8 mouse cellular contexts compared by ENCODE assay signal in genomic region chr3:88526157-88527131, GRCm38 (mm10). TPM values are rescaled to one million over a fixed set of nuclear protein-coding genes. Genes with fewer than 3 reads are reported as not detected.
DNase-seq lines count a peak whose midpoint lies in the region; ATAC-seq and TF ChIP-seq lines count a peak whose summit lies in the region.

No protein-coding gene starts in this region.

- H3K27me3 ChIP-seq in embryonic facial prominence, embryonic 11.5 days (ENCODE audit: control insufficient read depth, insufficient read depth, low read length), result no peaks in the 10 kb centered on the region
- no peaks in the 10 kb centered on the region for H3K27me3 ChIP-seq in heart, adult 2 months (ENCODE audit: control insufficient read depth, insufficient read depth, low read length)
- no peaks in the 10 kb centered on the region for H3K27me3 ChIP-seq in kidney, adult 2 months (replicated peaks; ENCODE audit: control insufficient read depth, insufficient read depth, low read length)
- H3K27me3 ChIP-seq in limb, embryonic 15.5 days, result no peaks in the 10 kb centered on the region

- H3K36me3 ChIP-seq in embryonic facial prominence, embryonic 11.5 days (replicated peaks; ENCODE audit: control insufficient read depth, insufficient read depth, low read depth, low read length), result peaks cover 3% of the 10 kb centered on the region
- H3K36me3 ChIP-seq in heart, adult 2 months (ENCODE audit: control insufficient read depth, insufficient read depth, low read length), result no peaks in the 10 kb centered on the region
- H3K36me3 ChIP-seq in kidney, adult 2 months (ENCODE audit: control insufficient read depth, insufficient read depth, low read length), result no peaks in the 10 kb centered on the region
- H3K36me3 ChIP-seq in limb, embryonic 15.5 days, result peaks cover 27% of the 10 kb centered on the region

- no peak overlapping the region for H3K9ac ChIP-seq in embryonic facial prominence, embryonic 11.5 days (replicated peaks; ENCODE audit: low read length)
- no peak overlapping the region for H3K9ac ChIP-seq in heart, adult 2 months (ENCODE audit: low read depth, low read length)
- no peak overlapping the region for H3K9ac ChIP-seq in limb, embryonic 15.5 days

- intact Hi-C loops in heart, adult 2 months (cut with DNase I), result loop anchor here (2.0 kb wide), 1 partner anchor 120 kb away; no protein-coding TSS in a partner anchor

- 31% methylated on average over 17 of the region's 17 CpGs for WGBS in embryonic facial prominence, embryonic 11.5 days
- whole genome bisulfite sequencing in heart, adult 2 months, result 35% methylated on average over 17 of the region's 17 CpGs
- 31% methylated on average over 17 of the region's 17 CpGs for WGBS in kidney, adult 2 months
- 29% methylated on average over 17 of the region's 17 CpGs for WGBS in limb, embryonic 15.5 days

- no peak overlapping the region for H3K4me3 ChIP-seq in embryonic facial prominence, embryonic 11.5 days (ENCODE audit: low read depth, low read length)
- H3K4me3 ChIP-seq in heart, adult 2 months, result no peak overlapping the region
- no peak overlapping the region for H3K4me3 ChIP-seq in kidney, adult 2 months (ENCODE audit: insufficient read depth, low read depth, low read length)
- no peak overlapping the region for H3K4me3 ChIP-seq in limb, embryonic 15.5 days

- H3K4me1 ChIP-seq in embryonic facial prominence, embryonic 11.5 days (ENCODE audit: control insufficient read depth, insufficient read depth, low read length), result peaks cover 11% of the 10 kb centered on the region
- H3K4me1 ChIP-seq in heart, adult 2 months (ENCODE audit: control insufficient read depth, insufficient read depth, low read length), result no peaks in the 10 kb centered on the region; the same call in 1 of the 2 replicates
- 0 out of 2 replicates have a peak, but pooled peaks cover 7% of the 10 kb centered on the region for H3K4me1 ChIP-seq in kidney, adult 2 months (ENCODE audit: control insufficient read depth, insufficient read depth, low read length)
- H3K4me1 ChIP-seq in limb, embryonic 15.5 days, result peaks cover 51% of the 10 kb centered on the region

- DNase-seq in layer of hippocampus, adult 11-12 months (ENCODE audit: low spot score), result peak; percentile 82
- DNase-seq in layer of hippocampus, adult 9-10 months (ENCODE audit: low spot score), result no peak
- DNase-seq in embryonic facial prominence, embryonic 11.5 days (ENCODE audit: low spot score), result peak; percentile 95
- DNase-seq in heart, adult 2 months, result peak; percentile 86
- DNase-seq in kidney, adult 2 months, result peak; percentile 92
- DNase-seq in monocyte, adult 2 months (ENCODE audit: low read depth in 1 of 2, low spot score in 2 of 2), result peak; percentile 73 to 74
- DNase-seq in spleen, postnatal 14 days (ENCODE audit: low spot score in 2 of 2), result peak; percentile 58 to 81

- no peaks in the 10 kb centered on the region for H3K9me3 ChIP-seq in embryonic facial prominence, embryonic 11.5 days (replicated peaks; ENCODE audit: control insufficient read depth, low read length)
- no peaks in the 10 kb centered on the region for H3K9me3 ChIP-seq in limb, embryonic 15.5 days

- peak; percentile 94 for TF ChIP-seq EP300 in heart, adult 2 months (IDR thresholded peaks at IDR 0.05; ENCODE audit: insufficient read depth, low read depth, low read length)

- no peak; the same call in 1 of the 2 replicates for TF ChIP-seq CTCF in heart, adult 2 months (IDR thresholded peaks at IDR 0.05)
- TF ChIP-seq CTCF in kidney, adult 2 months (conservative IDR thresholded peaks at IDR 0.05; ENCODE audit: insufficient read depth, insufficient read length, low read depth, low read length), result peak; percentile 99; the same call in 1 of the 2 replicates

- H3K4me2 ChIP-seq in embryonic facial prominence, embryonic 11.5 days (ENCODE audit: low read depth, low read length), result no peak overlapping the region
- H3K4me2 ChIP-seq in limb, embryonic 15.5 days, result 0 out of 2 replicates have a peak overlapping the region, but pooled peaks have one; percentile 17

- H3K27ac ChIP-seq in embryonic facial prominence, embryonic 11.5 days (replicated peaks; ENCODE audit: low read depth, low read length), result no peak overlapping the region
- H3K27ac ChIP-seq in heart, adult 2 months, result no peak overlapping the region
- no peak overlapping the region for H3K27ac ChIP-seq in kidney, adult 2 months (ENCODE audit: insufficient read depth, low read depth, low read length)
- H3K27ac ChIP-seq in limb, embryonic 15.5 days, result peak overlapping the region; percentile 59; the same call in 1 of the 2 replicates

- peak; percentile 54 for ATAC-seq in embryonic facial prominence, embryonic 11.5 days (replicated peaks; ENCODE audit: insufficient number of reproducible peaks, low FRiP score, low TSS enrichment, low read depth)
- ATAC-seq in limb, embryonic 15.5 days (ENCODE audit: insufficient number of reproducible peaks, low FRiP score, low TSS enrichment, low read depth), result peak; percentile 71; the same call in 1 of the 2 replicates

- no peaks in the 10 kb centered on the region for H3K79me2 ChIP-seq in heart, adult 2 months (replicated peaks; ENCODE audit: control insufficient read depth, insufficient read depth, low read length)

- TF ChIP-seq POLR2A in heart, adult 2 months (IDR thresholded peaks at IDR 0.05; ENCODE audit: insufficient read depth, low read depth, low read length), result 0 out of 2 replicates have a peak, but pooled peaks have one; percentile 11
- no peak for TF ChIP-seq POLR2A in kidney, adult 2 months (IDR thresholded peaks at IDR 0.05; ENCODE audit: low read depth, low read length)

RNA-seq across cellular contexts. Expression of gene Mex3a, which starts 5.8 kb away (rescaled TPM):
- 40.1 and 41.0 TPM in 2 replicates for polyA plus RNA-seq in embryonic facial prominence, embryonic 11.5 days (2014; fragmentation: Nextera tagmentation; extraction: Ambion mirVana)
- under 1 TPM; 0.42 to 0.45 TPM for total RNA-seq in heart, adult 2 months (2021)
- polyA plus RNA-seq in heart, adult 2 months (2012; rRNA removed), result 0.27 and 0.59 TPM in 2 replicates
- 0.61 and 0.63 TPM in 2 replicates for polyA plus RNA-seq in kidney, adult 2 months (2012; rRNA removed)
- polyA plus RNA-seq in limb, embryonic 15.5 days (2015; fragmentation: Nextera tagmentation; extraction: Ambion mirVana), result 17.6 and 21.0 TPM in 2 replicates

RNA-seq across cellular contexts. Expression of gene Lmna, which starts 16.7 kb away (rescaled TPM):
- polyA plus RNA-seq in embryonic facial prominence, embryonic 11.5 days (2014; fragmentation: Nextera tagmentation; extraction: Ambion mirVana), result 28.7 and 30.5 TPM in 2 replicates
- 100 to 1,000 TPM; 117 to 138 TPM for total RNA-seq in heart, adult 2 months (2021)
- polyA plus RNA-seq in heart, adult 2 months (2012; rRNA removed), result 67.3 and 85.2 TPM in 2 replicates
- polyA plus RNA-seq in kidney, adult 2 months (2012; rRNA removed), result 55.2 and 73.2 TPM in 2 replicates
- polyA plus RNA-seq in limb, embryonic 15.5 days (2015; fragmentation: Nextera tagmentation; extraction: Ambion mirVana), result 635 and 751 TPM in 2 replicates

RNA-seq across cellular contexts. Expression of gene Rab25, which starts 21.7 kb away (rescaled TPM):
- polyA plus RNA-seq in embryonic facial prominence, embryonic 11.5 days (2014; fragmentation: Nextera tagmentation; extraction: Ambion mirVana), result 3.7 and 4.0 TPM in 2 replicates
- not detected for total RNA-seq in heart, adult 2 months (2021)
- polyA plus RNA-seq in heart, adult 2 months (2012; rRNA removed), result 2.2 TPM in 1 of 2 replicates, not detected in the other
- polyA plus RNA-seq in kidney, adult 2 months (2012; rRNA removed), result 50.1 and 50.9 TPM in 2 replicates
- polyA plus RNA-seq in limb, embryonic 15.5 days (2015; fragmentation: Nextera tagmentation; extraction: Ambion mirVana), result 144 and 148 TPM in 2 replicates

RNA-seq across cellular contexts. Expression of gene Lamtor2, which starts 26.4 kb away (rescaled TPM):
- polyA plus RNA-seq in embryonic facial prominence, embryonic 11.5 days (2014; fragmentation: Nextera tagmentation; extraction: Ambion mirVana), result 77.4 and 82.0 TPM in 2 replicates
- total RNA-seq in heart, adult 2 months (2021), result 100 to 1,000 TPM in 1 of 2 experiments, 10 to 100 TPM in 1; 94.3 to 104 TPM
- 118 TPM in 2 replicates for polyA plus RNA-seq in heart, adult 2 months (2012; rRNA removed)
- polyA plus RNA-seq in kidney, adult 2 months (2012; rRNA removed), result 247 and 277 TPM in 2 replicates
- 194 and 207 TPM in 2 replicates for polyA plus RNA-seq in limb, embryonic 15.5 days (2015; fragmentation: Nextera tagmentation; extraction: Ambion mirVana)

RNA-seq across cellular contexts. Expression of gene Ubqln4, which starts 27.1 kb away (rescaled TPM):
- 62.1 and 73.3 TPM in 2 replicates for polyA plus RNA-seq in embryonic facial prominence, embryonic 11.5 days (2014; fragmentation: Nextera tagmentation; extraction: Ambion mirVana)
- 10 to 100 TPM; 70.1 to 76.5 TPM for total RNA-seq in heart, adult 2 months (2021)
- 69.3 and 86.7 TPM in 2 replicates for polyA plus RNA-seq in heart, adult 2 months (2012; rRNA removed)
- 59.9 and 63.5 TPM in 2 replicates for polyA plus RNA-seq in kidney, adult 2 months (2012; rRNA removed)
- polyA plus RNA-seq in limb, embryonic 15.5 days (2015; fragmentation: Nextera tagmentation; extraction: Ambion mirVana), result 39.6 and 44.1 TPM in 2 replicates

Comparison
In these comparisons a context has a peak if more than half of its experiments do, and no peak if none do; other contexts are left out.
1. RNA of gene Mex3a, which starts 5.8 kb away (polyA plus RNA-seq): 40.1 to 41.0 TPM in embryonic facial prominence, embryonic 11.5 days and 17.6 to 21.0 TPM in limb, embryonic 15.5 days; 0.61 to 0.63 TPM in kidney, adult 2 months and 0.27 to 0.59 TPM in heart, adult 2 months; every median in the first group is over 10 times any median in the second.
2. RNA of gene Rab25, which starts 21.7 kb away (polyA plus RNA-seq): 144 to 148 TPM in limb, embryonic 15.5 days and 50.1 to 50.9 TPM in kidney, adult 2 months; 3.7 to 4.0 TPM in embryonic facial prominence, embryonic 11.5 days and 2.2 TPM in heart, adult 2 months; every median in the first group is over 10 times any median in the second.